In genomic region chr16:93833551-93833950, GRCm38 (mm10) we compare ENCODE assay signal across 8 mouse cellular contexts. TPM values are rescaled to one million over a fixed set of nuclear protein-coding genes. Genes with fewer than 3 reads are reported as not detected.
DNase-seq lines count a peak whose midpoint lies in the region; ATAC-seq and TF ChIP-seq lines count a peak whose summit lies in the region.

No protein-coding gene starts in this region.

- H3K4me1 ChIP-seq in E14TG2a.4 (replicated peaks; ENCODE audit: low read depth, low read length) = peaks cover 73% of the 10 kb centered on the region
- no peaks in the 10 kb centered on the region for H3K4me1 ChIP-seq in forebrain, postnatal 0 days (ENCODE audit: insufficient read depth)

- TF ChIP-seq CTCF in gastrocnemius, adult 2 months (IDR thresholded peaks at IDR 0.05) = no peak
- no peak for TF ChIP-seq CTCF in E14TG2a.4 (conservative IDR thresholded peaks at IDR 0.05; ENCODE audit: low read length)
- no peak for TF ChIP-seq CTCF in forebrain, postnatal 0 days (IDR thresholded peaks at IDR 0.05; ENCODE audit: low read depth)

- peak overlapping the region; percentile 72 for H3K4me2 ChIP-seq in forebrain, postnatal 0 days (ENCODE audit: low read depth)

- no peak for DNase-seq in gastrocnemius, adult 2 months
- no peak for DNase-seq in gastrocnemius, postnatal 36 days
- no peak for DNase-seq in forebrain, postnatal 0 days
- no peak for DNase-seq in urinary bladder, postnatal 36 days (ENCODE audit: low spot score in 2 of 2)
- DNase-seq in ovary, postnatal 10 days (ENCODE audit: low spot score) = no peak
- DNase-seq in right cerebral cortex, postnatal 36 days (ENCODE audit: low spot score in 2 of 2) = no peak

- peak overlapping the region; percentile 99 for H3K4me3 ChIP-seq in gastrocnemius, adult 2 months
- H3K4me3 ChIP-seq in E14TG2a.4 (replicated peaks; ENCODE audit: low read length) (peak overlapping the region; percentile 97), macrophage (ENCODE audit: inconsistent target) (peak overlapping the region; percentile 86)
- no peak overlapping the region for H3K4me3 ChIP-seq in forebrain, postnatal 0 days (ENCODE audit: low read depth, low read length)

- WGBS in forebrain, postnatal 0 days = 94% methylated on average over 6 of the region's 6 CpGs
- WGBS in macrophage (ENCODE audit: missing documents) = 36% methylated on average over 6 of the region's 6 CpGs

- intact Hi-C loops in gastrocnemius, adult 2 months (cut with DNase I) = no loop called here
- intact Hi-C loops in gastrocnemius, postnatal 36 days (cut with DNase I) = no loop called here

- no peaks in the 10 kb centered on the region for H3K27me3 ChIP-seq in E14TG2a.4 (ENCODE audit: insufficient read depth, low read length)
- no peaks in the 10 kb centered on the region for H3K27me3 ChIP-seq in forebrain, postnatal 0 days (ENCODE audit: insufficient read depth, low read length)

- peaks cover 61% of the 10 kb centered on the region for H3K79me2 ChIP-seq in macrophage (ENCODE audit: inconsistent target)

- no peak for ATAC-seq in forebrain, postnatal 0 days

- peaks cover 54% of the 10 kb centered on the region for H3K36me3 ChIP-seq in E14TG2a.4 (ENCODE audit: insufficient read depth, low read length)
- H3K36me3 ChIP-seq in forebrain, postnatal 0 days (ENCODE audit: insufficient read depth) = no peaks in the 10 kb centered on the region
- H3K36me3 ChIP-seq in macrophage (ENCODE audit: inconsistent target) = no peaks in the 10 kb centered on the region

- peak overlapping the region; percentile 96; the same call in 1 of the 2 replicates for H3K27ac ChIP-seq in gastrocnemius, adult 2 months
- H3K27ac ChIP-seq in forebrain, postnatal 0 days (ENCODE audit: low read depth, low read length) = no peak overlapping the region
- H3K27ac ChIP-seq in macrophage = peak overlapping the region; percentile 86

- peaks cover 5% of the 10 kb centered on the region for H3K9me3 ChIP-seq in E14TG2a.4 (ENCODE audit: low read length)
- no peaks in the 10 kb centered on the region for H3K9me3 ChIP-seq in forebrain, postnatal 0 days (ENCODE audit: low read length)

- H3K9ac ChIP-seq in forebrain, postnatal 0 days = no peak overlapping the region

RNA-seq across cellular contexts. Expression of gene Morc3, which starts 1.6 kb away (rescaled TPM):
- total RNA-seq in gastrocnemius, adult 2 months (2021) = 10 to 100 TPM; 10.2 to 14.1 TPM
- total RNA-seq in gastrocnemius, postnatal 36 days (2021) = 10 to 100 TPM in 1 of 2 experiments, 1 to 10 TPM in 1; 7.7 to 10.3 TPM
- total RNA-seq in forebrain, postnatal 0 days (2014; rRNA removed) = 53.5 and 61.7 TPM in 2 replicates
- polyA plus RNA-seq in forebrain, postnatal 0 days (2015; fragmentation: Nextera tagmentation; extraction: Ambion mirVana) = 18.6 and 25.8 TPM in 2 replicates
- total RNA-seq in macrophage (2018; cell fraction: chromatin; rRNA removed) = 1,000 to 10,000 TPM in 1 of 26 experiments, 100 to 1,000 TPM in 25; 166 to 1,000 (median 456) TPM
- 100 to 1,000 TPM in 10 of 26 experiments, 10 to 100 TPM in 16; 45.8 to 168 (median 84.2) TPM for total RNA-seq in macrophage (2018; cell fraction: cytosol; rRNA removed)
- total RNA-seq in macrophage (2018; cell fraction: nucleus; rRNA removed) = 100 to 1,000 TPM in 25 of 26 experiments, 10 to 100 TPM in 1; 85.0 to 573 (median 305) TPM
- polyA plus RNA-seq in macrophage (2018) = 56.4 to 70.3 TPM (median 62.3 TPM) in 3 replicates

RNA-seq across cellular contexts. Expression of gene Chaf1b, which starts 50.1 kb away (rescaled TPM):
- total RNA-seq in gastrocnemius, adult 2 months (2021) = under 1 TPM; 0.20 to 0.25 TPM
- total RNA-seq in gastrocnemius, postnatal 36 days (2021) = under 1 TPM; 0.36 to 0.57 TPM
- 13.5 TPM in 2 replicates for total RNA-seq in forebrain, postnatal 0 days (2014; rRNA removed)
- 21.1 and 25.2 TPM in 2 replicates for polyA plus RNA-seq in forebrain, postnatal 0 days (2015; fragmentation: Nextera tagmentation; extraction: Ambion mirVana)
- total RNA-seq in macrophage (2018; cell fraction: chromatin; rRNA removed) = 10 to 100 TPM in 25 of 26 experiments, 1 to 10 TPM in 1; 9.7 to 78.2 (median 21.3) TPM
- total RNA-seq in macrophage (2018; cell fraction: cytosol; rRNA removed) = 10 to 100 TPM in 4 of 26 experiments, 1 to 10 TPM in 22; 6.3 to 12.9 (median 8.4) TPM
- 10 to 100 TPM in 18 of 26 experiments, 1 to 10 TPM in 8; 5.0 to 63.5 (median 13.1) TPM for total RNA-seq in macrophage (2018; cell fraction: nucleus; rRNA removed)
- 4.0 to 25.9 TPM (median 14.0 TPM) in 3 replicates for polyA plus RNA-seq in macrophage (2018)
